Mouse (Mus musculus): Measurements from ENCODE around the gene Smarca2. TPM values are rescaled to one million over a fixed set of nuclear protein-coding genes. Genes with fewer than 3 reads are reported as not detected.

Gene Smarca2
- polyA plus RNA-seq, 1 experiment from 2014 or later: 6.7 TPM

DNA sequence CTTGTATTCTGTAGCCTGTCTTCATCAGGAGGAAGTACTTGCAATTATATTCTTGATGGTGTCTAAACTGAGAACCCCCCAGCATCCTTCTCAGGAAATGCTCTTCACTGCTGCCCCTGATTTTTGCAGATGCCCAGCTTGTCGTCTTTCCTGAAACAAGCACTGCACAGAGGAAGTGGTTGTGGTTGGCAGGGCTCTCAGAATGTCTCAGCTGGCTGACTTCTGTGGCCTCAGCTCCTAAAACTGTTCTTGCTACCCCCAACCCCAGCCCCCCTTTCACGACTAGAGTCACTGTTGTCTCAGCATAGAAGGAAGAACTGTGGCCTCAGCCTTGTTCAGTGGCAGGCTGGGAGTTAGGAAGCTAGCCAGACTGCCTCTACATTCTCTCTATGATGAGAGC lies 41.3 kb downstream of the Smarca2 start:
- Histone ChIP-seq H3K4me1 (ENCODE audit: insufficient read depth) (peaks cover 5% of the 10 kb centered on the region; the same call in 1 of the 2 replicates), H3K4me2 (ENCODE audit: low read depth, low read length) (no peak overlapping the region), H3K27me3 (ENCODE audit: insufficient read depth, low read length) (no peaks in the 10 kb centered on the region), H3K27ac (ENCODE audit: low read depth) (no peak overlapping the region), H3K9me3 (ENCODE audit: low read length) (no peaks in the 10 kb centered on the region), H3K9ac (replicated peaks) (no peak overlapping the region), H3K36me3 (replicated peaks; ENCODE audit: insufficient read depth, low read length) (peaks cover 6% of the 10 kb centered on the region), H3K4me3 (ENCODE audit: low read depth, low read length) (no peak overlapping the region)
- 20% methylated on average over 2 of the region's 2 CpGs for WGBS (ENCODE audit: insufficient replicate concordance)
- ATAC-seq (no peak), DNase-seq (peak; percentile 23)
- TF ChIP-seq EP300 (IDR thresholded peaks at IDR 0.05; ENCODE audit: low read depth) (no peak), CTCF (IDR thresholded peaks at IDR 0.05; ENCODE audit: low read depth) (no peak)

DNA sequence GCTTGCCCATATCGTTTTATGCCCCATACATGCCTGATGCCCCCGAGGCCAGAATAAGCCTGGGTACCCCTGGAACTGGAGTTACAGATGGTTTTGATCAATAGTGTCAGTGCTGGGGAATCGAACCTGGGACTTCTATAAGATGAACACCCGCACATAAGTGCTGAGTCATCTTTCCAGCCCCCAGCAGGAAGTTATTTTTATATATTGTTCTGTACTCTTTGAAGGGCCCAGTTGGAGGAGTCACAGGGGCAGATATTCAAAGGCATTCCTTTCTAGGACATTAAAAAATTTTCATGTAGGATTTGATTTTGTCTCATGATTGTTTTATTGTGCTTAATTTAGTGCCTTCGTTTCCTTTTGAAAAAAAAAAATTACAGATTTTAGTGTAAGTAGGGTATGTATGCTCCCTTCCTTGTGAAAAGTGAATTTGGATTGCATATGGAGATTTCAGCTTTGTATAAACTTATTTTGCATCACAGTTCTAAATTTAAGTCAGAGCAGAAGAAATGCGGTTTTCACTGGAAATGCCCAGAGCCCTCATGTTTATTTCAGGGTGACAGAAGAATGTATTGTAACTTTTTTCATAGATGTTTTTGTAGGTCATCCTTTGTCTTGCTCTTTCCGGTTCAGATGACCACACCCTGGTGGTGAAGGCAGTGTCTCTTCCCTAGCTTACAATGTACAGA lies 45.9 kb downstream of the Smarca2 start:
- Histone ChIP-seq H3K27ac (ENCODE audit: low read depth) (no peak overlapping the region), H3K4me1 (ENCODE audit: insufficient read depth) (no peaks in the 10 kb centered on the region), H3K9me3 (ENCODE audit: low read length) (no peaks in the 10 kb centered on the region), H3K4me2 (ENCODE audit: low read depth, low read length) (no peak overlapping the region), H3K36me3 (replicated peaks; ENCODE audit: insufficient read depth, low read length) (peaks cover 11% of the 10 kb centered on the region), H3K4me3 (ENCODE audit: low read depth, low read length) (no peak overlapping the region), H3K9ac (replicated peaks) (no peak overlapping the region), H3K27me3 (ENCODE audit: insufficient read depth, low read length) (no peaks in the 10 kb centered on the region)
- no peak for DNase-seq
- TF ChIP-seq EP300 (IDR thresholded peaks at IDR 0.05; ENCODE audit: low read depth) (no peak), CTCF (IDR thresholded peaks at IDR 0.05; ENCODE audit: low read depth) (no peak)
- ATAC-seq: no peak
- 81% methylated on average over 7 of the region's 7 CpGs for WGBS (ENCODE audit: insufficient replicate concordance)

DNA sequence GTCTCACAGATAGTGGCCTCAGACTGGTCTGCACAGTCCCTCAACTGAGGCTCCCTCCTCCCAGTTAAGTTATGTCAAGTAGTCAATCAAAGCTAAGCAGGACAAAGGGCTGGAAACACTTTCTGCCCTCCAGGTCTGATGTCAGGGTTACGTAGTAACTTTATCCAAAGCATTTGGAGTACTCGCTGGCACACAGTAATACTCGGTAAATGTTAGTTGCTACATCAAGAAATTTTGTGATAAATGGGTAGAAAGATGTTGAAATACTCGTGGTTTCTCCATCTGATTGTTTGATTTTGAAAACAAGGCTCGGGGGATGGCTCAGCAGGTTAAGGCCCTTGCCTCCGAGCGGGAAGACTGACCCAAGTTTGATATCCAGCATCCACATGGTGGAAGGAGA lies 53.5 kb downstream of the Smarca2 start:
- ATAC-seq: no peak
- H3K27ac ChIP-seq (ENCODE audit: low read depth): no peak overlapping the region
- TF ChIP-seq EP300 (IDR thresholded peaks at IDR 0.05; ENCODE audit: low read depth) (no peak), CTCF (IDR thresholded peaks at IDR 0.05; ENCODE audit: low read depth) (no peak)
- no peaks in the 10 kb centered on the region for H3K27me3 ChIP-seq (ENCODE audit: insufficient read depth, low read length)
- H3K36me3 ChIP-seq (replicated peaks; ENCODE audit: insufficient read depth, low read length): no peaks in the 10 kb centered on the region
- DNase-seq: no peak
- 67% methylated on average over 7 of the region's 7 CpGs for WGBS (ENCODE audit: insufficient replicate concordance)
- H3K4me1 ChIP-seq (ENCODE audit: insufficient read depth): no peaks in the 10 kb centered on the region
- H3K4me3 ChIP-seq (ENCODE audit: low read depth, low read length): no peak overlapping the region
- no peak overlapping the region for H3K9ac ChIP-seq (replicated peaks)
- H3K9me3 ChIP-seq (ENCODE audit: low read length): no peaks in the 10 kb centered on the region
- H3K4me2 ChIP-seq (ENCODE audit: low read depth, low read length): no peak overlapping the region

DNA sequence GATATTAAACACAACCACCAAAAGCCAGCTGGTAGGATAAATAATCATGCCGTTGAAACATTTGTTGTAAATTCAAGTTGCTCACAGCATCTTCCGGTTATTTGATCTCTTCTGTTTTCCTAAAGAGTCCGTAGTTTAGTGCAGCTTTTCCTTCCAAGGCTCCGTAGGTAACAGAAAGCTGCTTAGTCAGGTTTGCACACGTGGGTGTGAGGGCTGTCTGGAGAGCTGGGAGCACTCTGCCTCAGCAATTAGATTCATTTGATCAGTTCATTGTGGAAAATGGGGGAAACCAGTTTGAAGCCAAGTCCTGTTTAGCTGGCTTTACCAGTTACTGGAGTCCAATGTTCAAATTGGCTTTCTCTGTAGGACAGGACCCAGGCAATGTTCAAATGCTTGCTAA lies 55.1 kb downstream of the Smarca2 start:
- DNase-seq (no peak), ATAC-seq (no peak)
- no peak overlapping the region for H3K27ac ChIP-seq (ENCODE audit: low read depth)
- no peak for TF ChIP-seq EP300 (IDR thresholded peaks at IDR 0.05; ENCODE audit: low read depth)
- no peak for TF ChIP-seq CTCF (IDR thresholded peaks at IDR 0.05; ENCODE audit: low read depth)
- no peak overlapping the region for H3K9ac ChIP-seq (replicated peaks)
- no peaks in the 10 kb centered on the region for H3K4me1 ChIP-seq (ENCODE audit: insufficient read depth)
- no peak overlapping the region for H3K4me3 ChIP-seq (ENCODE audit: low read depth, low read length)
- H3K4me2 ChIP-seq (ENCODE audit: low read depth, low read length): no peak overlapping the region
- no peaks in the 10 kb centered on the region for H3K27me3 ChIP-seq (ENCODE audit: insufficient read depth, low read length)
- no peaks in the 10 kb centered on the region; the same call in 1 of the 2 replicates for H3K36me3 ChIP-seq (replicated peaks; ENCODE audit: insufficient read depth, low read length)
- WGBS (ENCODE audit: insufficient replicate concordance): 87% methylated on average over 5 of the region's 5 CpGs
- no peaks in the 10 kb centered on the region for H3K9me3 ChIP-seq (ENCODE audit: low read length)

DNA sequence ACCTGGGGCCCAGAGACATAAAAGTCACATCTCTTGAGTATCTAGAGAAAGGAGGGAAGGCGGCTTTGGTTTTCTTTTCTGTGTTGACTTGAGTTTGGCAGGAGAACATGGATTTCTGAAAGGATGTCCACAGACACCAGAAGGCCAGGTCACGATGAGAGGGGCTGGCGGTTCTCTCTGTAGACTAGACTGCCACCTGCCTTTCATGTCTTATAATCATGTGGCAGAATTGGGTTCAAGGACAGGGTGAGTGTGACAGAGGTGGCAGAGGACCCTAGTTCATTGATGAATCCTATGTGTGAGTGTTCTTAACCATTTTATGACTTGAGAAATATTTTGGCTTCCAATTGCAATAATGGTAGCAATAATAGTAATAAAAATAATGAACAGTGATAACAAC lies 56.3 kb downstream of the Smarca2 start:
- no peaks in the 10 kb centered on the region for H3K4me1 ChIP-seq (ENCODE audit: insufficient read depth)
- no peak overlapping the region for H3K4me2 ChIP-seq (ENCODE audit: low read depth, low read length)
- no peak for DNase-seq
- H3K27me3 ChIP-seq (ENCODE audit: insufficient read depth, low read length): no peaks in the 10 kb centered on the region
- H3K9ac ChIP-seq (replicated peaks): no peak overlapping the region
- TF ChIP-seq CTCF (IDR thresholded peaks at IDR 0.05; ENCODE audit: low read depth) (no peak), EP300 (IDR thresholded peaks at IDR 0.05; ENCODE audit: low read depth) (no peak)
- H3K27ac ChIP-seq (ENCODE audit: low read depth): no peak overlapping the region
- no peaks in the 10 kb centered on the region for H3K9me3 ChIP-seq (ENCODE audit: low read length)
- no peak overlapping the region for H3K4me3 ChIP-seq (ENCODE audit: low read depth, low read length)
- ATAC-seq: no peak
- H3K36me3 ChIP-seq (replicated peaks; ENCODE audit: insufficient read depth, low read length): no peaks in the 10 kb centered on the region; the same call in 1 of the 2 replicates
- 75% methylated on average over 3 of the region's 3 CpGs for WGBS (ENCODE audit: insufficient replicate concordance)

DNA sequence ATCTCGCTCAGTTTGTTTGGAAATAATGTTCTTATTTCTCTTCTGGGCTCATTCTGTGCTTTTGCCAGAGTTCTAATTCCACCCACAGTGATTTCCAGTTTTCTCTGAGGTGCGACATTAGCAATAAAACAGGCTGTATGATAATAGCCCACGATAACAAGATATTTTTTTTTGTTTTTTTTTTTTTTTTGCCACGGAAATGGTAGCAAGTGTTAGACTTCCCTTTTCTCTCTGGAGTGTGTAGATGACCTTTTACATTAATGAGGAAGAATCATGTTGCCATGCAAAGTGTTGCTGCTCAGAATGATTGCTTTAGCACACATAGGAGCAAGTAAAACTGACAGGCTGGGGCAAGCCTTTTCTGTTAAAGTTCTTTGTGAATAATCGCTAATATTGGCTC lies 61.5 kb downstream of the Smarca2 start:
- TF ChIP-seq EP300 (IDR thresholded peaks at IDR 0.05; ENCODE audit: low read depth) (no peak), CTCF (IDR thresholded peaks at IDR 0.05; ENCODE audit: low read depth) (no peak)
- Histone ChIP-seq H3K9me3 (ENCODE audit: low read length) (no peaks in the 10 kb centered on the region), H3K4me3 (ENCODE audit: low read depth, low read length) (no peak overlapping the region), H3K4me2 (ENCODE audit: low read depth, low read length) (no peak overlapping the region), H3K4me1 (ENCODE audit: insufficient read depth) (no peaks in the 10 kb centered on the region), H3K9ac (replicated peaks) (no peak overlapping the region), H3K27ac (ENCODE audit: low read depth) (no peak overlapping the region), H3K27me3 (ENCODE audit: insufficient read depth, low read length) (no peaks in the 10 kb centered on the region), H3K36me3 (replicated peaks; ENCODE audit: insufficient read depth, low read length) (no peaks in the 10 kb centered on the region; the same call in none of the 2 replicates)
- ATAC-seq: no peak
- no peak for DNase-seq
- WGBS (ENCODE audit: insufficient replicate concordance): 47% methylated on average over 5 of the region's 5 CpGs
